Mouse (Mus musculus) neural tube, embryonic 13.5 days (tissue): ENCODE results near the gene Amotl2. TPM values are rescaled to one million over a fixed set of nuclear protein-coding genes. Genes with fewer than 3 reads are reported as not detected.

Source experiments
- ATAC-seq: fragments of 200-750 bp; cut with Nextera tagmentation; 2 replicates; pipeline ENCODE4 v1.8.0; 2017; ENCODE audit warnings: low read depth, mild to moderate bottlenecking, moderate TSS enrichment, moderate library complexity
- H3K27ac ChIP-seq: fragments of 300-500 bp; sonication (generic); replicated peaks from 2 replicates; pipeline ENCODE4 v1.5.1; 2015; ENCODE audit warnings: moderate library complexity, mild to moderate bottlenecking, inconsistent platforms
- H3K27me3 ChIP-seq: fragments of 300-500 bp; sonication (generic); 2 replicates; pipeline ENCODE4 v1.6.1; 2015; ENCODE audit warnings: mild to moderate bottlenecking, inconsistent platforms
- H3K36me3 ChIP-seq: fragments of 300-500 bp; sonication (generic); 2 replicates; pipeline ENCODE4 v1.6.1; 2015; ENCODE audit warnings: mild to moderate bottlenecking, inconsistent platforms
- H3K4me1 ChIP-seq: fragments of 300-500 bp; sonication (generic); replicated peaks from 2 replicates; pipeline ENCODE4 v1.6.1; 2015; ENCODE audit warnings: inconsistent platforms
- H3K4me2 ChIP-seq: fragments of 300-500 bp; sonication (generic); 2 replicates; pipeline ENCODE4 v1.6.1; 2015; ENCODE audit warnings: inconsistent platforms, mild to moderate bottlenecking, moderate library complexity
- H3K4me3 ChIP-seq: fragments of 300-500 bp; sonication (generic); 2 replicates; pipeline ENCODE4 v1.5.1; 2015; ENCODE audit warnings: mild to moderate bottlenecking, inconsistent platforms
- H3K9ac ChIP-seq: fragments of 300-500 bp; sonication (generic); 2 replicates; pipeline ENCODE4 v1.6.1; 2015; ENCODE audit warnings: moderate library complexity, mild to moderate bottlenecking, inconsistent platforms
- H3K9me3 ChIP-seq: fragments of 300-500 bp; sonication (generic); 2 replicates; pipeline ENCODE4 v1.6.1; 2016; ENCODE audit warnings: inconsistent platforms
- WGBS: fragments of 180-500 bp; shearing (Covaris S2); methylation state at CpG from one replicate; pipeline ENCODE4 v1.1.7; 2015; 5-methylcytosine and 5-hydroxymethylcytosine counted together
- polyA plus RNA-seq: library from polyadenylated mRNA; unstranded; fragments of >200 nt; fragmentation: Nextera tagmentation; extraction: Ambion mirVana; gene quantifications from 2 replicates; pipeline ENCODE4 v1.2.1, GENCODE M21; 2015

The Amotl2 gene
- polyA plus RNA-seq, 1 experiment from 2014 or later, result 59.3 TPM

- H3K27ac ChIP-seq, result 0 out of 2 replicates have a peak overlapping the region, but pooled peaks have one; percentile 1
- WGBS, result 90% methylated on average over 21 of the region's 21 CpGs
- H3K36me3 ChIP-seq, result peaks cover 99% of the 10 kb centered on the region
- no peak for ATAC-seq
- no peak overlapping the region for H3K9ac ChIP-seq
- no peak overlapping the region for H3K4me2 ChIP-seq
- peaks cover 56% of the 10 kb centered on the region for H3K4me1 ChIP-seq
- no peaks in the 10 kb centered on the region for H3K9me3 ChIP-seq
- no peak overlapping the region for H3K4me3 ChIP-seq
- H3K27me3 ChIP-seq, result no peaks in the 10 kb centered on the region
Measured at GRCm38 (mm10) chr9:102729093-102729845, 12.8 kb downstream of the Amotl2 start.

GRCm38 (mm10) chr9:102729876-102730413, 13.5 kb downstream of the Amotl2 start:
- no peak overlapping the region for H3K9ac ChIP-seq
- ATAC-seq, result no peak

GRCm38 (mm10) chr9:102731044-102731471, 14.6 kb downstream of the Amotl2 start:
- Histone ChIP-seq H3K9ac (no peak overlapping the region), H3K9me3 (no peaks in the 10 kb centered on the region), H3K4me3 (no peak overlapping the region), H3K27ac (peak overlapping the region; percentile 34; the same call in 1 of the 2 replicates), H3K36me3 (peaks cover 84% of the 10 kb centered on the region), H3K4me1 (peaks cover 38% of the 10 kb centered on the region), H3K27me3 (no peaks in the 10 kb centered on the region), H3K4me2 (no peak overlapping the region)
- WGBS, result 87% methylated on average over 7 of the region's 7 CpGs
- no peak for ATAC-seq

More at GRCm38 (mm10) chr9:102729876-102730413, 13.5 kb downstream of the Amotl2 start:
- Histone ChIP-seq H3K9me3 (no peaks in the 10 kb centered on the region), H3K4me2 (no peak overlapping the region), H3K4me1 (peaks cover 49% of the 10 kb centered on the region), H3K4me3 (no peak overlapping the region), H3K27me3 (no peaks in the 10 kb centered on the region), H3K36me3 (peaks cover 95% of the 10 kb centered on the region), H3K27ac (peak overlapping the region; percentile 1; the same call in 1 of the 2 replicates)
- 93% methylated on average over 14 of the region's 14 CpGs for WGBS

GRCm38 (mm10) chr9:102731574-102732175, 15.2 kb downstream of the Amotl2 start:
- Histone ChIP-seq H3K4me1 (peaks cover 32% of the 10 kb centered on the region), H3K9ac (no peak overlapping the region), H3K27me3 (no peaks in the 10 kb centered on the region), H3K4me2 (no peak overlapping the region), H3K36me3 (peaks cover 78% of the 10 kb centered on the region), H3K9me3 (no peaks in the 10 kb centered on the region), H3K4me3 (no peak overlapping the region), H3K27ac (peak overlapping the region; percentile 34; the same call in 1 of the 2 replicates)
- ATAC-seq, result no peak
- 86% methylated on average over 10 of the region's 10 CpGs for WGBS

GRCm38 (mm10) chr9:102732326-102732865, 15.9 kb downstream of the Amotl2 start:
- H3K9me3 ChIP-seq, result no peaks in the 10 kb centered on the region
- ATAC-seq, result no peak
- H3K27ac ChIP-seq, result peak overlapping the region; percentile 33; the same call in 1 of the 2 replicates
- no peak overlapping the region for H3K9ac ChIP-seq
- 75% methylated on average over 5 of the region's 5 CpGs for WGBS
- H3K4me3 ChIP-seq, result no peak overlapping the region
- H3K4me1 ChIP-seq, result peaks cover 25% of the 10 kb centered on the region
- no peak overlapping the region for H3K4me2 ChIP-seq
- H3K27me3 ChIP-seq, result no peaks in the 10 kb centered on the region
- H3K36me3 ChIP-seq, result peaks cover 71% of the 10 kb centered on the region

- Histone ChIP-seq H3K4me3 (no peak overlapping the region), H3K4me1 (peaks cover 15% of the 10 kb centered on the region; the same call in 1 of the 2 replicates), H3K9me3 (no peaks in the 10 kb centered on the region), H3K9ac (no peak overlapping the region), H3K27ac (no peak overlapping the region), H3K4me2 (no peak overlapping the region), H3K27me3 (no peaks in the 10 kb centered on the region), H3K36me3 (peaks cover 60% of the 10 kb centered on the region)
- ATAC-seq, result no peak
- 91% methylated on average over 5 of the region's 5 CpGs for WGBS
Measured at GRCm38 (mm10) chr9:102733459-102733858, 17.0 kb downstream of the Amotl2 start.

GRCm38 (mm10) chr9:102733999-102734738, 17.7 kb downstream of the Amotl2 start:
- 79% methylated on average over 9 of the region's 9 CpGs for WGBS
- H3K36me3 ChIP-seq, result peaks cover 53% of the 10 kb centered on the region
- no peak overlapping the region for H3K4me2 ChIP-seq

GRCm38 (mm10) chr9:102734739-102735075, 18.2 kb downstream of the Amotl2 start:
- H3K4me3 ChIP-seq, result no peak overlapping the region
- H3K27me3 ChIP-seq, result no peaks in the 10 kb centered on the region
- no peaks in the 10 kb centered on the region for H3K9me3 ChIP-seq
- peaks cover 15% of the 10 kb centered on the region; the same call in 1 of the 2 replicates for H3K4me1 ChIP-seq
- H3K27ac ChIP-seq, result no peak overlapping the region
- no peak for ATAC-seq
- H3K9ac ChIP-seq, result no peak overlapping the region
- WGBS, result 86% methylated on average over 1 of the region's 1 CpGs
- H3K36me3 ChIP-seq, result peaks cover 48% of the 10 kb centered on the region
- no peak overlapping the region for H3K4me2 ChIP-seq

More at GRCm38 (mm10) chr9:102733999-102734738, 17.7 kb downstream of the Amotl2 start:
- no peaks in the 10 kb centered on the region for H3K9me3 ChIP-seq
- H3K4me3 ChIP-seq, result no peak overlapping the region
- no peaks in the 10 kb centered on the region for H3K27me3 ChIP-seq
- H3K4me1 ChIP-seq, result peaks cover 15% of the 10 kb centered on the region; the same call in 1 of the 2 replicates
- no peak for ATAC-seq
- H3K27ac ChIP-seq, result no peak overlapping the region
- no peak overlapping the region for H3K9ac ChIP-seq

- H3K4me2 ChIP-seq, result no peak overlapping the region
- H3K27ac ChIP-seq, result no peak overlapping the region
- ATAC-seq, result no peak
- no peak overlapping the region for H3K9ac ChIP-seq
- WGBS, result 89% methylated on average over 3 of the region's 3 CpGs
- H3K9me3 ChIP-seq, result no peaks in the 10 kb centered on the region
- peaks cover 42% of the 10 kb centered on the region for H3K36me3 ChIP-seq
- peaks cover 15% of the 10 kb centered on the region; the same call in 1 of the 2 replicates for H3K4me1 ChIP-seq
- H3K4me3 ChIP-seq, result no peak overlapping the region
- H3K27me3 ChIP-seq, result no peaks in the 10 kb centered on the region
Measured at GRCm38 (mm10) chr9:102735231-102735630, 18.8 kb downstream of the Amotl2 start.

- H3K4me3 ChIP-seq, result no peak overlapping the region
- no peak for ATAC-seq
- peaks cover 35% of the 10 kb centered on the region for H3K36me3 ChIP-seq
- no peaks in the 10 kb centered on the region for H3K9me3 ChIP-seq
- H3K4me2 ChIP-seq, result no peak overlapping the region
- H3K27me3 ChIP-seq, result no peaks in the 10 kb centered on the region
- H3K4me1 ChIP-seq, result peaks cover 10% of the 10 kb centered on the region; the same call in 1 of the 2 replicates
- 79% methylated on average over 1 of the region's 1 CpGs for WGBS
- H3K27ac ChIP-seq, result no peak overlapping the region
- no peak overlapping the region for H3K9ac ChIP-seq
Measured at GRCm38 (mm10) chr9:102735996-102736395, 19.5 kb downstream of the Amotl2 start.

- H3K27me3 ChIP-seq, result no peaks in the 10 kb centered on the region
- H3K27ac ChIP-seq, result no peak overlapping the region
- 50% methylated on average over 1 of the region's 1 CpGs for WGBS
- H3K9ac ChIP-seq, result no peak overlapping the region
- no peak overlapping the region for H3K4me2 ChIP-seq
- H3K4me1 ChIP-seq, result 0 out of 2 replicates have a peak, but pooled peaks cover 2% of the 10 kb centered on the region
- H3K36me3 ChIP-seq, result peaks cover 21% of the 10 kb centered on the region
- no peak overlapping the region for H3K4me3 ChIP-seq
- no peak for ATAC-seq
- H3K9me3 ChIP-seq, result no peaks in the 10 kb centered on the region
Measured at GRCm38 (mm10) chr9:102737405-102737804, 20.9 kb downstream of the Amotl2 start.
